In the genomic region with DNA sequence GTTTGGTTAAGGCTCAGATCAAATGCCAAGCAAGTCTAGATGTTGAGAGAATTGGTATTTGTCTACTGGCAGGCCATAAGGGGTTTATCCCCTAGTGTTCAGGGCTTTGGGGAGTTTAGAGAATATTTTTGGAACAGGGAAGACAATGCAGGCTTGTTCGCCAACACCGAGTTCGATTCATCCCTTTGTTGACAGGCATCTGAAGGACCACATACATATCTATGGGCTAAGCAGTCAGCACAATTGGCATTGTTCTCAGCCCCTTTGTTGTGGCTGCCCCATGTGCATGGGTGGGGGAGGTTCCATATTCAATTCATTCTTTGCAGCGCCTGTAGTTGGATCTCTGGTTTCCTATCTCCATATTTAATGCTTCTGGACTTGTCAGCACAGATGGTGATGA, we compare ENCODE assay signal across 15 mouse cellular contexts.
DNase-seq lines count a peak whose midpoint lies in the region; ATAC-seq lines count a peak whose summit lies in the region.
"Had no signal": no experiment of that assay in that cellular context is flagged by ENCODE, and none has a peak within 500 bp of the region (broad histone marks: within the 10 kb centered on the region; RNA-seq: fewer than 3 reads in every experiment).

No protein-coding gene starts in this region.

- H3K27ac ChIP-seq in heart, embryonic 10.5 days: peak overlapping the region; percentile 72
- H3K27ac ChIP-seq in heart, embryonic 11.5 days (ENCODE audit: low read depth, low read length): no peak overlapping the region
- H3K27ac ChIP-seq: forebrain, embryonic 15.5 days; limb, embryonic 10.5 days had no signal

- peaks cover 16% of the 10 kb centered on the region for H3K4me1 ChIP-seq in heart, embryonic 10.5 days
- H3K4me1 ChIP-seq in heart, embryonic 11.5 days (ENCODE audit: control insufficient read depth, insufficient read depth, low read length): peaks cover 6% of the 10 kb centered on the region
- H3K4me1 ChIP-seq: forebrain, embryonic 15.5 days; limb, embryonic 10.5 days had no signal

- 56% methylated on average over 4 of the region's 4 CpGs for WGBS in heart, embryonic 10.5 days
- 44% methylated on average over 4 of the region's 4 CpGs for WGBS in heart, embryonic 11.5 days (ENCODE audit: insufficient replicate concordance)

- H3K36me3 ChIP-seq in heart, embryonic 10.5 days: no peaks in the 10 kb centered on the region
- H3K36me3 ChIP-seq in heart, embryonic 11.5 days (ENCODE audit: control insufficient read depth, insufficient read depth, low read length): no peaks in the 10 kb centered on the region
- H3K36me3 ChIP-seq: forebrain, embryonic 15.5 days; limb, embryonic 10.5 days had no signal

- no peaks in the 10 kb centered on the region for H3K9me3 ChIP-seq in heart, embryonic 10.5 days
- H3K9me3 ChIP-seq in heart, embryonic 11.5 days (replicated peaks; ENCODE audit: control insufficient read depth, low read length): no peaks in the 10 kb centered on the region
- H3K9me3 ChIP-seq: forebrain, embryonic 15.5 days; limb, embryonic 10.5 days had no signal

- DNase-seq in heart, embryonic 10.5 days (ENCODE audit: low spot score): peak; percentile 53
- DNase-seq in kidney, adult 11 months: peak; percentile 0
- DNase-seq in kidney, adult 8-10 months: no peak
- DNase-seq in right cerebral cortex, adult 18-20 months: peak; percentile 52
- no peak for DNase-seq in right cerebral cortex, postnatal 10 days (ENCODE audit: low spot score in 2 of 2)
- DNase-seq in telencephalon, adult 2 months (ENCODE audit: low read depth, low spot score): peak; percentile 86
- no peak for DNase-seq in adrenal gland, postnatal 4 days (ENCODE audit: low spot score in 2 of 2)
- DNase-seq: cerebellum, postnatal 36 days; gastrocnemius, postnatal 14 days; kidney, postnatal 14 days; lung, postnatal 4 days had no signal

- no peak for ATAC-seq in heart, embryonic 11.5 days (replicated peaks; ENCODE audit: insufficient number of reproducible peaks, low FRiP score, low TSS enrichment)
- ATAC-seq: hindbrain, embryonic 16.5 days had no signal

- H3K9ac ChIP-seq in heart, embryonic 11.5 days (ENCODE audit: low read depth, low read length): no peak overlapping the region
- H3K9ac ChIP-seq: forebrain, embryonic 15.5 days had no signal

- no peak overlapping the region for H3K4me2 ChIP-seq in heart, embryonic 11.5 days
- H3K4me2 ChIP-seq: forebrain, embryonic 15.5 days had no signal

- no peaks in the 10 kb centered on the region; the same call in 1 of the 2 replicates for H3K27me3 ChIP-seq in heart, embryonic 10.5 days (ENCODE audit: insufficient read depth, poor library complexity, severe bottlenecking)
- no peaks in the 10 kb centered on the region for H3K27me3 ChIP-seq in heart, embryonic 11.5 days (ENCODE audit: control insufficient read depth, insufficient read depth, low read length)
- H3K27me3 ChIP-seq: forebrain, embryonic 15.5 days had no signal

- H3K4me3 ChIP-seq in heart, embryonic 10.5 days: no peak overlapping the region
- H3K4me3 ChIP-seq in heart, embryonic 11.5 days (ENCODE audit: low read depth, low read length): no peak overlapping the region
- H3K4me3 ChIP-seq: forebrain, embryonic 15.5 days; limb, embryonic 10.5 days had no signal

Comparison
In these comparisons a context has a peak if more than half of its experiments do, and no peak if none do; other contexts are left out.
1. DNase-seq: peak in heart, embryonic 10.5 days (single experiment), kidney, adult 11 months (single experiment), right cerebral cortex, adult 18-20 months (single experiment) and telencephalon, adult 2 months (single experiment); none in kidney, adult 8-10 months (0 of 2), right cerebral cortex, postnatal 10 days (0 of 2) and adrenal gland, postnatal 4 days (0 of 2).